Mouse (Mus musculus): ENCODE data around the gene Ugt1a8.

The Ugt1a8 gene

DNA sequence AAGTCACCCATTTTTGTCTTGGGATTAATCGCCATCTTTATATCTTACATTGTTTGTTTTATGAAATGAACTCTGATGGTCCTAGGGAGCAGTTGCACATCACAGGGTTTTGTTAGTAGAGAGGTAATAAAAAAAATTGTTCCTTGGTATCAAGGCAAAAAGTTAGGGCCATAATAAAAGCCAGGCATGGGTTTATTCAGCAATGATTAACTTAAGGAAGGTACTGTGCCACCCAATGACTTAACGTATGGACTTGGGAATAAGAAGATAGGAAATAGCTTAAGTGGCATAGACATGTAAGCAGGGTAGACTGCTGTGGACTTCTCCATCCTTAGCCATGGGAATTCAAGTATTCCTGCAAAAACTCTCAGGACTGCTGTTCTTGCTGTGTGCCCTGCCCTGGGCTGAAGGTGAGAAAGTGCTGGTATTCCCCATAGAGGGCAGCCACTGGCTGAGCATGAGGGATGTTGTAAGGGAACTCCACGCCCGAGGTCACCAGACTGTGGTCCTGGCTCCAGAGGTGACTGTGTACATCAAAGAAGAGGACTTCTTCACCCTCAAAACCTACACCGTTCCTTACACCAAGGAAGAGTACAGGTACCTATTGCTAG is 98.8 kb downstream of the Ugt1a8 start:
- no peak for DNase-seq (ENCODE audit: low read depth, low spot score)

DNA sequence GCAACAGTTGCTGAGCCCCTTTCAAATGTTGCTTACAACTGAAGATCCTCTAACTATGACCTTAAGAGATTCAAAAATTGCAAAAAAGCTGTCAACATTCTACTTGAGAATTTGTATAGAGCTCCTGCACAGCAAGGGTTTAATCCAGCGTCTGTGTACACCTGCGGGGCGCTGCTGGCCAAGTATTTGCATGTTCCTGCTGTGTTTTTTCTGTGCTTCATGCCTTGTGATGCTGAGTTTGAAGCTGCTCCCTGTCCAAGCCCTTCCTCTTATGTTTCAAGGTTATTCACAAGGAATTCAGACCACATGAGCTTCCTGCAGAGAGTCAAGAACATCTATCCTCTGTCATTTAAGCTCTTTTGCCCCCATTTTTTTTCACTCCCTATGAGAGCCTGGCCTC is 104.5 kb downstream of the Ugt1a8 start:
- DNase-seq (ENCODE audit: low read depth, low spot score) = no peak

DNA sequence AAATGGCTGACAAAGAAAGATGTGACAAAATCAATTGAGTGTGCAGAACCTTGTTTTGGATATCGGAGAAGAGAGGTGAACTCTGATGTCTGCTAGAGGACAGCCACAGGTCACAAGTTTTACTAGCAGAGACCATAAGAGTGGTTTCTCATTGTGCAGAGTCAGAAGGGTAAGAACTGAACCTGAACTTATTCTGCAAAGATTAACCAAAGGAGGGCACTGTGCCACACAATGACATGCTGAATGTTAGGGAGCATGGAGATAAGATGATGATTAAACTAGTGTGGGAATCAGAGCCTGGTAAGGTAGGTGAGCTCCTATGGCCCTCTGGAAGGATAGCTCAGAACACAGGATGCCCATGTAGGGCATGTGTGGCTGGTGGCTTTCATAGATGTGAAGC is 108.1 kb downstream of the Ugt1a8 start:
- DNase-seq (ENCODE audit: low read depth, low spot score) = no peak

DNA sequence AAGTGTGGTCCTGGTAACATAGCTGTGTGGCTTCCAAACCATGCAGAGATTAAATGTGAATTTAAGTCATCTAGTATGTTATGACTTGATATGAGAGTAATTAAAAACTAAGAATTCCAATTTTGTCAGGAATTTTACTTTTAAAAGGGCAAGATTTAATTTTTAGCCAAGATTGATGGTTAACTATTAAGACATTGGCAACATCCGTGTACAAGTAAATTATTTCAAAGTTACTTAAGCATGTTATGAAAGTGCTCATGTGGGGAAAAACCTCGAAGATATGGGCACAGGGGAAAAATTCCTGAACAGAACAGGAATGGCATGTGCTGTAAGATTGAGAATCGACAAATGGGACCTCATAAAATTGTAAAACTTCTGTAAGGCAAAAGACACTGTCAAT is 109.8 kb downstream of the Ugt1a8 start:
- DNase-seq (ENCODE audit: low read depth, low spot score) = no peak

DNA sequence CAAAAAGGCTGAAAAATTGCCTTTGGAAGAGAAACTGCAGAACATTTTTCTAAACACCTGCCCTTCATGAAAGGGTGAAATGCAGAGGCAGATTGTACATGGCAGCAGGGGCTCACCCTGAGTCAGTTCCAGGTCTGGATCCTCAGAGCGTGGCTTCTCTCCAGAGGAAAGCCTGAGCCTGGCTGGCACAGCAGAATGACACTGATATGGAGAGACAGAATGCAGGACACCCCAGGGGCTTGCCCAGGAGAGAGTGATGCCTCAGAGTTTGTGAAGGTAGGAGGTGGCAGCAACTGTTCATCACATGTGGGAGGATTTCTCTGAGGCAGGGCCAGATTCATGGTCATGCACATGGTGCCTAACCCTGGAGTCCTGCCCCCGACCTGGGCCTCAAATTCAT is 112.4 kb downstream of the Ugt1a8 start:
- DNase-seq (ENCODE audit: low read depth, low spot score) = no peak

DNA sequence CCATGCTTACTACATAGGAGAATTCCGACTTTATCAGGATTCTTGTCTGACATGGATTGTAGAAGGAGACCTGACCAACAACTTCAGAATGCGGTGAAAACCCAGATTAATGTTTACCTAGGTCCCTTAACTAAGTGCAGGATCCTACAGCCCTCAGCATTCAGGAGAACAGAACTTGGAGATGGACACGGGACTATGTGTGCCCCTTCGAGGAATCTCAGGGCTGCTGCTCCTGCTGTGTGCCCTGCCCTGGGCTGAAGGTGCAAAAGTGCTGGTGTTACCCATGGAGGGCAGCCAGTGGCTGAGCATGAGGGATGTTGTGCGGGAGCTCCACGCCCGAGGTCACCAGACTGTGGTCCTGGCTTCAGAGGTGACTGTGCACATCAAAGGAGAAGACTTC is 112.8 kb downstream of the Ugt1a8 start, which contains the start of gene Ugt1a2:
TSS of gene Ugt1a2 (plus strand) at position 146 of the 400 bp plus-strand sequence.
- no peak for DNase-seq (ENCODE audit: low read depth, low spot score)

DNA sequence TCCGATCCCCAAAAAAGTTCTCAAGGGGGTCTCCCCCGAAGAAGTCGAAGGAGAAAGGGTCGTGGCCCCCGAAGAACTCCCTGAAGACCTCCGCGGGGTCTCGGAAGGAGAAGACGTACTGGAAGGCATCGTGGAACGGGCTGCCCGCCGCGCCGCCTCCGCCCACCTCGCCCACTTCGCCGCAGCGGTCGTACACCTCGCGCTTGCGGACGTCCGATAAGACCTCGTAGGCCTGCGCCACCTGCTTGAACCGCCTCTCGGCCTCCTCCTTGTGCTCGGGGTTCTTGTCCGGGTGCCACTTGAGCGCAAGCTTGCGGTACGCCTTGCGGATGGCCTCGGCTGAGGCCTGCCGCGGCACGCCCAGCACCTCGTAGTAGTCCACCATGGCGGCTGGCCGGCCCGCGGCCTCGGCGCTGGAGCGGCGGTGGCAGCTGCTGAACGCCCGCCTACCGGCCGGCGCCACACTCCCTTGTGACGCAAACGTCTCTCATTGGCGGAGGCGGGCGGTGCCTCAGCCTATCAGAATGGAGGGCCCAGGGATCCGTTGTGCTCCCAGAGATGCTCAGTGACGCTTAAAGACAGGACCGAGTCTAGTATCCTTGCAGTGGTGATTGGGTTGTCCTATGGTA is 117.8 kb downstream of the Ugt1a8 start, which contains the start of gene Dnajb3:
TSS of gene Dnajb3 (minus strand) at position 489 of the 629 bp plus-strand sequence.
- peak; percentile 50 for DNase-seq (ENCODE audit: low read depth, low spot score)

DNA sequence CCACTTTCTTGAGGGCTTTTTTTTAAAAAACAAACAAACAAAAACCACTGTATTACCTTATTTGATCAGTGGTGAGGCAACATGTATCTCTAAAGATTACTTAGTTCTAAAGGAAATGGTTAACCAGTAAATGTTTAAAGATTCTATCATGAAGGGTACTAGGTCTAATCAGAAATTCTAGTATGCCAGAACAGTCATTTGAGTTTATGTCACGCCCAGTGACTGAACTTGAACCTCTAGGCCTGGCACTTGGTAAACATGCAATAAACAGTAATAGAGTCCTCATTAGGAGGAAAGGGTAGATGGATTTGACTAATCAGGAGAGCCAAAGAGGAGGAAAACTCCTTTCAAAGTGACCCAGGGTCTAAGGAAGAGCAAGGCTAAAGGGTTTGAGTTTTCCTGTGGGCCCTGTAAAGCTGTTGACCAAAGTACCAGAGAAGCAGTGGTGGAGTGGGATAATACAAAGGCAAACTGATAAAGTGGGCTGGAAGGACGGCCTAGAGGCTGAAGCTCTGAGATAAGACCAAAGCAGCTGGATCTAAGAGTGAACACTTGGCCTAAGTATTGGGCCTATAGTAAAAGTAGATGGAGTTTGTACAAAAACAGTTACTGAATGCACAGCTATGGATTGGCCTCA is 119.3 kb downstream of the Ugt1a8 start:
- DNase-seq (ENCODE audit: low read depth, low spot score) = no peak

DNA sequence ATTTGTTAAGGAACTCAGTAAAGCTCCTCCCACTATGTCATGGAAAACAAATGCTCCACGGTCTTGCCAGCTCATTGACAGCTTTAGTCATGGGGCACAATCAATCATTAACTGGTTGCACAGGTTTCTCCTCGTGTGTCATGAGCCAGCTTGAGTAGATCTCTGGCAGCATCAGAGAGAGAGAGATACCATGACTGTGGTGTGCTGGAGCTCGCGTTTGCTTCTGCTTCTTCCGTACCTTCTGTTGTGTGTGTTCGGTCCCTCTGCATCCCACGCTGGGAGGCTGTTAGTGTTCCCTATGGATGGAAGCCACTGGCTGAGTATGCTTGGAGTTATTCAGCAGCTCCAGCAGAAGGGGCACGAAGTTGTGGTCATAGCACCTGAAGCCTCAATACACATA is 124.2 kb downstream of the Ugt1a8 start, which contains the start of gene Ugt1a1:
TSS of gene Ugt1a1 (plus strand) at position 148 of the 400 bp plus-strand sequence.
- no peak for DNase-seq (ENCODE audit: low read depth, low spot score)

DNA sequence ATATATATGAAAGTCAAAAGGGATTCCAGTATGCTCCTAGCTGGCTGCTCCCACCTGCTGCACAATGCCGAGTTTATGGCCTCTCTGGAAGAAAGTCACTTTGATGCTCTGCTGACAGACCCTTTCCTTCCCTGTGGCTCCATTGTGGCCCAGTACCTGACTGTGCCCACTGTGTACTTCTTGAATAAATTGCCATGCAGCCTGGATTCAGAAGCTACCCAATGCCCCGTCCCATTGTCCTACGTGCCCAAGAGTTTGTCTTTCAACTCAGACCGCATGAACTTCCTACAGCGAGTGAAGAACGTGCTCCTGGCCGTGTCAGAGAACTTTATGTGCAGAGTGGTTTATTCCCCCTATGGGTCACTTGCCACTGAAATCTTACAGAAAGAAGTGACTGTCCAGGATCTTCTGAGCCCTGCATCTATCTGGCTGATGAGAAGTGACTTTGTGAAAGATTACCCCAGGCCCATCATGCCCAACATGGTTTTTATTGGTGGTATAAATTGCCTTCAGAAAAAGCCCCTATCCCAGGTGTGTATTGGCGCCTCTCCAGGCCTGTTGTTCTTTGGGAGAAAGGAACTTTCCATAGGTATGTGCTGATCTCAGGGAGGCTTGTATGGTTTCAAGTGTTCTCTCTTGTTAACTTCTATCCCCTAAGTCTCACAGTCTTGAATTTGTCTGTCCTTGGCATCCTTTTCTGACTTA is 124.9 kb downstream of the Ugt1a8 start:
- no peak for DNase-seq (ENCODE audit: low read depth, low spot score)

DNA sequence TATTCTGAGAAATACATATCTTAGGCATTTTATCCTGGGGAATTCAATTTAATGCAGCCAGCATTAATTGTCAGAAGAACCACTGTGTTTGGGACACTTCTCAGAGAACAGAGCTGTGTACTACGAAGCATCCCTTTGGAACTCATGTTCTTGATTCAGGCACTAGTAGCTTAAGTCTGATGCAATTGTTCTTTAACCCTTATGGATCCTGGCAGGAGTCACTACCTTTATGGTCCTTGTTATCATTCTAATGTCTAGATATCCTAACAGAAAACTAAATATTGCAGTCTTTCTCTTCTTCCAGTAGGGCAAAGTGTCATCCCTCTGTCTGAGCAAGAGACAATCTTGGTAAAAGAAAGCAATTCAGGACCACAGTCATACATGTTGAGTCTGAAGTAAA is 125.4 kb downstream of the Ugt1a8 start:
- DNase-seq (ENCODE audit: low read depth, low spot score) = no peak

DNA sequence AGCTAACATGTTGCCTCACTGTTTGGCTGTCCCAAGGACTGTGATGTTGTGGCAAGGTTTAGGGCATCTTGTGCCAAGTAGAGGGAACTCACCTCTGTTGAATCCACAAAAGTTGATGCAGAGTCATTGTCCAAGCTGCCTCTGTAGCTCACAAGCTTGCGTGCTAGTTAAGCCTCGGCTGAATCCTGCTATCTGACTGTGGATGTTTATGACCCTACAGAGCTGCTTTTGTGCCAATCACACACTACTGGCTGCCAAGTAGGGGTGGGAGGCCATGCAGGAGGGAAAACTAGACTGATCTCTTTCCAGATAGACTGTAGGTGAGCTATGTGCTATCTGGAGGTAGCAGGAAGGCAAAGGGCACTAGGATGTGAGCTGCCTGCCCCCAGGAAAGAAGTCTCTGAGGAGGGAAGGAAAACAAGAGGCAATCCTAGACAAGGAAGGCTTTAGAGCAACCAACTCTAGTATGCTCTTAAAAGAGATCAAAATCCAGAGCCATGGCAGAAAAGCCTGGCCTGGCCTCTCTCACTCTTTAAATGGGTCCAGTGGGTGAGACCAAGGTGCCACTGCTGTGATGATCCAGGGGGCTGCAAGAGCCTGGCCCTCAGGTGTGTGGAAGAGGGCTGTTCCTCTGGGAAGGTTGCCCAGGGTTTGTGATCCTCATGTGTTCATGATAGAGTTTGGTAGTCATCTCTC is 126.3 kb downstream of the Ugt1a8 start:
- DNase-seq (ENCODE audit: low read depth, low spot score) = no peak

DNA sequence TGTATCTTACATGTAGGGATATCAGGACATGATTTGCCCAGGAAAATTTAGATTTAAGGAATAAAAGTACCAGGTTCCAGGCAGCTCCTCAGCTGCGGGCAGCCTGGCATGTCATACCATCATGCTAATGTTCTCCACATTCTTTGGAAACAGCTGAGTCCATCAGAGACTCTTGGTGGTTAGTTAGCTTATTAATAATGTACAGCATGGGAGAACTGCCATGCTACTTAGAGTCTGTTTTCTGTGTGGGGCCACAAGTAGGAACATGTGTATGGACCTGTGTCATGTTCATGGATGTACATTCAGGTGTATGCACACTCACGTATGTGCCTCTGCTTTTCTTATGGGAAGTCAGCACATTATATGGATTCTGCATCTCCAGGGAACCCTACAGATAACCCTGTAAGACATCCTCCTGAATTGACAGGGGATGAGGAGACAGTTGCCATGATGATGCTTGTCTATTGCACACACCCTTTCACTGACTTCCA is 126.9 kb downstream of the Ugt1a8 start:
- no peak for DNase-seq (ENCODE audit: low read depth, low spot score)

DNA sequence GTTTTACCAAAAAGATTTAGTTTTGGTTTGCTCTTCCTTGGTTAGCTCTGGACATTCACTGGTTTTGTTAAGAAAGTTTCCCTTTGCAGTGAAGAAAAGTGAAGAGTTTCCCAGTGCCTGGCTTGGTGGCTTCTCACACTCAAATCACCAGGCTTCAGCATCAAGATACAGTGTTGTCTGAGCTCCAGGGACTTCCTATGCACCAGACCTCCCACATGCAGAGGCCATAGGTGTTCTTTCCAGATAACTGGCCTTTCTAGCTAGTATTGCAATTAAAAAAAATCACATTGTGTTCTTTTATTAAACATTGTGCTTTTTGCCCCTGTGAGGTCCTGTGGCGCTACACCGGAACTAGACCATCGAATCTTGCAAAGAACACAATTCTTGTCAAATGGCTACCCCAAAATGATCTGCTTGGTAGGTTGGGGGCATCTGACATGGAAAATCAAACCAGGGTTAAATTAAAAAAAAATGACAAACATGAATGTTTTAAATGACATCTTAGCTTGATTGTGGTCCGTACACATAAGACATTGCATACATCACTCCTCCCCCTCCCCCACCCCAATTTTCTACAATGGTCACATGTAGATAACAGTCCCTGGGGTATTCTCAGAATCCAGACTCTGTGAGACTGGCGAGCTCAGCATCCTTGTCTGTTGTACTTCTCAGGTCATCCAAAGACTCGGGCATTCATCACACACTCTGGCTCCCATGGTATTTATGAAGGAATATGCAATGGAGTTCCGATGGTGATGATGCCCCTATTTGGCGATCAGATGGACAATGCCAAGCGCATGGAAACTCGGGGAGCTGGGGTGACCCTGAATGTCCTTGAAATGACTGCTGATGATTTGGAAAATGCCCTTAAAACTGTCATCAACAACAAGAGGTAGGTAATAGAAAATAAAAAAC is 128.1 kb downstream of the Ugt1a8 start:
- no peak for DNase-seq (ENCODE audit: low read depth, low spot score)

DNA sequence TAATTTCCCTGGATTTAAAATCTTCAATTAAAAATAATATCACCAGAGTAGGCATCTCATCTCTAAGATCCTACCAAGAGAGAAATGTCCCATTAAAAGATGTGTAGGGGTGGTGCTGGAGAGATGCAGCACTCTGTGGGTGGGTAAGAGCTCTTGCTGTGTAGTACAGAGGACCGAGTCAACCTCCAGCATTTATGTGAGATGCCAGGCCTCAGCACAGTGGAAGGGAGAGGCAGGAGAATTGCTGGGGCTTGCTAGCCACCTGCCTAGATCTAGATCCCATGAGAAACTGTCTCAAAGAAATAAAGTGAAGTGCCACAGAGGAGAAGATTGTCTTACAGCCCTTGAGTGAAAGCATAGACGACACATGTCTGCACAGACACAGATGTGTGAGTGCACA is 128.9 kb downstream of the Ugt1a8 start:
- DNase-seq (ENCODE audit: low read depth, low spot score) = no peak

DNA sequence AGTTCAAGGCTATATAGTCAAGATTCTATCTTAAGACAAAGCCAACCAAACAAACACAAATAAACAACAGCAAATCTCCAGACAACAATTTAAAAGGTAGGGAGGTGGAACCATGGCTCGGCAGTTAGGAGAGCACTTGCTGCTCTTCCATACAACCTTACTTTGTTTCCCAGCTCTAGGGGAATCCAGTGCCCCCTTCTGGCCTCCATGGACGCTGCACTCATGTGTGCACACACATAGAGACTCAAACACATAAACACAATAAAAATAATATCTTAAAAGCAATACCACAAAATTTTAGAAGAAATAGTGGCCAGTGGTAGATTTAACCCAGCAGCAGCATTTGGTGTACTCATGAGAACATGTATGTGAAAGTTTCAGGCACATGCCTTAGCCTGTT is 129.5 kb downstream of the Ugt1a8 start:
- no peak for DNase-seq (ENCODE audit: low read depth, low spot score)

DNA sequence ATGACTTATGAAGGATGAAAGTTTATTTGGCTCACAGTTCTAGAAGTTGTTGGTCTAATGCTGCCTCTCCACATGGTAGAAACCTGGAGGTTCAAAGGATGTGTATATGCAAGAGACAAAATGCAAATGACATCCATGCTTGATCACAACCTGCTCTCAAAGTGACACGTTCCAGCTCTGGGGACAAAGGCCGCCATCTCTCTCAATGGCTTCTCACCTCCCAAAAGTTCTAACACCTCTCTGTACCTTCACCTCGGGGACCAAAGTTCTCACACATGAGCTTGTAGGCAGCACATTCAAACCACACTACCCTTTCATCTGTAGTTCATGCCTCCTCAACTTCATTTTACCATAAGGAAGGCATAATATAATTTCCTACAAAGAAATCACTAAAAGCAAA is 130.0 kb downstream of the Ugt1a8 start:
- no peak for DNase-seq (ENCODE audit: low read depth, low spot score)

DNA sequence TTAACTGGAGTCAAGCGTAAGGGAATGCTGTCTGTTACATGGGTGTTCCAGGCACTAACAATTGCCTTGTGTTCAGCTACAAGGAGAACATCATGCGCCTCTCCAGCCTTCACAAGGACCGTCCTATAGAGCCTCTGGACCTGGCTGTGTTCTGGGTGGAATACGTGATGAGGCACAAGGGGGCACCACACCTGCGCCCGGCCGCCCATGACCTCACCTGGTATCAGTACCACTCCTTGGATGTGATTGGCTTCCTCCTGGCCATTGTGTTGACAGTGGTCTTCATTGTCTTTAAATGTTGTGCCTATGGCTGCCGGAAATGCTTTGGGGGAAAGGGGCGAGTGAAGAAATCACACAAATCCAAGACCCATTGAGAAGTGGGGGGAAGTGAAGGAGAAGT is 130.4 kb downstream of the Ugt1a8 start:
- DNase-seq (ENCODE audit: low read depth, low spot score) = no peak

DNA sequence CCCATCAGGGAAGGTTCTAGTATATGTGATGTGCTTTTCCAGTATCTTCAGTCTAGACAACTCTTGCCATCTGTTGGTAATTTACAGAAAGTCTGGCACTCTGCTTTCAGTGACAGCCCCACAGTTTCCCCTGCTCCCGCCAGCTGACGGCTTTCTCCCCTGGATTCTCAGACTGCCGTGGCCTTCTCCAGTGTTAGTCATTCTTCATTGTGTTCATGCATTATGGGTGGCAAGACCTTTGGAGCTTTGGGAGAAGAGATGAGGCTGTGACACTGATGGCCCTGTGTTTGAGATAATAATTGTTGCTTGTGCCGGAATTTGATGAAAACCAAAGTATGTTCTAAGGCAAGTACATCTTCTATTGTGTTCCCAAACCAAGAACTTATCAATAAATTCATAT is 131.0 kb downstream of the Ugt1a8 start:
- no peak for DNase-seq (ENCODE audit: low read depth, low spot score)

DNA sequence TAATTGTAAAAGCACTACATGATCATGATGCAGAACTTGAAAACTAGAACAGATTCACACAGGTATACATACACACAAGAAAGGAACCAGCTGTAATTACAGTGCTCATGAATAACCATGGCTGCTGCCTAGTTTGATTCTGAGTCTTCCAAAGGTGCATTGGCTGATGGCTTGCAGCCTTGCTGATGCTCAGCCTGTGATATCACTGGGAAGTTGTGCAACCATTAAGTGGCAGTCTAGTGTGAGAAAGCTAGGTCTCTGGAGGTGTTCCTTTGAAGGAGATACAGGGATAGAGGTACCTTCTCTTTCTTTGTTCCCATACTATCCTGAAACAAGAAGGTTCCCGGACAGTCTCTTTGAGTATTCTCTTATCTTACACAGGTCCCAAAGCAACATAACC is 131.4 kb downstream of the Ugt1a8 start:
- no peak for DNase-seq (ENCODE audit: low read depth, low spot score)

DNA sequence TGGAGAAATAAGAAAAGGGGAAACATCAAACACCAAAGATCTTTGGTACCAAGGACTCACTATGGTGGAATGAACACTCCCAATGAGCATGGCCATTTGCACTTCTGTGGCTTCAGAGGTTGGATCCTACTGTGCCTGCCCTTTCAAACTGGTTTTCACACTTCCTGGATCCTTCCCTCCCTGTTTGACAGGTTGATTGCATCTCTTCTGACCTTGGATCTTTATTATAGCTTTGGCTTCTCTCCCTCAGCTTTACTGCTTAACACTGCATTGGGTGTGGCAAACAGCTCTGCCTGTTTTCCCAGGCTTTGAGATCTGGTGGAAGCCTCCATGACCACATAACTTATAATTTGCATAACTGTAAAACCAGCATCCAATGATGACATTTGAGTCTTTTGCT is 132.7 kb downstream of the Ugt1a8 start:
- DNase-seq (ENCODE audit: low read depth, low spot score) = no peak
